Mouse (Mus musculus) liver, postnatal 0 days (tissue): ENCODE data around the gene Trpv6.

Experiments used
- CTCF ChIP-seq: sonication (generic); IDR thresholded peaks from 2 replicates; pipeline ENCODE4 v1.5.1; 2016; ENCODE audit warnings: antibody characterized with exemption, low read depth
- EP300 ChIP-seq: IDR thresholded peaks from 2 replicates; pipeline ENCODE4 v1.6.1; 2016; ENCODE audit warnings: antibody characterized with exemption, low read depth, mild to moderate bottlenecking

DNA sequence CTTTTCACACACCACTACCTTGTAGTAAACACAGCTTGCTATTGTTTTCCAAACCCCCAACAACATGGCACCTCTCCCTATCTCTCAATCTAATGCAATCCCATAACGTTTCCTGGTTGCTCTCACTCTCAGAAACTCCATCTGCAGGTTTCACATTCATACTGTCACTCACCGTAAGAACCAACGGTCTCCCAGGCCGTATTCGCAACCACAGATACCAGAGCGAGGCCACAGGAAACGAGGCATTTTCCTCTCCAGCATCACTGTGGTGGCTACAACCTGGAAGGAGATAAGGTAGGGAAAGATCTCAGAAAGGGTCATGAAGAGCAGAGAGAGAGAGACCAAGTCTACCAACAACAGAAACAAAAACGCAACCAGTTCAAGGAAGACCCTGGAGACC, 18.4 kb upstream of the Trpv6 start:
- no peak for TF ChIP-seq CTCF
- no peak for TF ChIP-seq EP300
